Comparison of ENCODE assay signal across 10 mouse cellular contexts in genomic region chr7:99349782-99350720, GRCm38 (mm10). TPM values are rescaled to one million over a fixed set of nuclear protein-coding genes. Genes with fewer than 3 reads are reported as not detected.
DNase-seq lines count a peak whose midpoint lies in the region; ATAC-seq and TF ChIP-seq lines count a peak whose summit lies in the region.
"Had no signal": no experiment of that assay in that cellular context is flagged by ENCODE, and none has a peak within 500 bp of the region (broad histone marks: within the 10 kb centered on the region; RNA-seq: fewer than 3 reads in every experiment).

No protein-coding gene starts in this region.

- H3K36me3 ChIP-seq in lung, postnatal 0 days (ENCODE audit: insufficient read depth, low read length): peaks cover 35% of the 10 kb centered on the region
- H3K36me3 ChIP-seq in hindbrain, embryonic 10.5 days: peaks cover 57% of the 10 kb centered on the region
- H3K36me3 ChIP-seq in limb, embryonic 11.5 days (ENCODE audit: control insufficient read depth, insufficient read depth, low read length): peaks cover 31% of the 10 kb centered on the region
- H3K36me3 ChIP-seq in stomach, postnatal 0 days (ENCODE audit: control insufficient read depth, insufficient read depth, low read length): peaks cover 29% of the 10 kb centered on the region; the same call in 1 of the 2 replicates

- H3K4me3 ChIP-seq in lung, postnatal 0 days (ENCODE audit: low read depth, low read length): peak overlapping the region; percentile 68; the same call in 1 of the 2 replicates
- peak overlapping the region; percentile 73 for H3K4me3 ChIP-seq in hindbrain, embryonic 10.5 days
- peak overlapping the region; percentile 86 for H3K4me3 ChIP-seq in limb, embryonic 11.5 days (ENCODE audit: low read depth, low read length)
- H3K4me3 ChIP-seq in stomach, postnatal 0 days (ENCODE audit: low read depth, low read length): peak overlapping the region; percentile 71

- no peak for TF ChIP-seq CTCF in lung, postnatal 0 days (IDR thresholded peaks at IDR 0.05)
- no peak for TF ChIP-seq CTCF in stomach, postnatal 0 days (IDR thresholded peaks at IDR 0.05; ENCODE audit: low read depth)

- WGBS in lung, postnatal 0 days: 45% methylated on average over 9 of the region's 9 CpGs
- 68% methylated on average over 9 of the region's 9 CpGs for WGBS in hindbrain, embryonic 10.5 days
- 77% methylated on average over 9 of the region's 9 CpGs for WGBS in limb, embryonic 11.5 days
- 50% methylated on average over 9 of the region's 9 CpGs for WGBS in stomach, postnatal 0 days

- no peak overlapping the region for H3K9ac ChIP-seq in lung, postnatal 0 days (replicated peaks; ENCODE audit: low read depth)
- H3K9ac ChIP-seq in limb, embryonic 11.5 days (ENCODE audit: low read length): peak overlapping the region; percentile 80
- H3K9ac ChIP-seq in stomach, postnatal 0 days (ENCODE audit: low read length): peak overlapping the region; percentile 85

- no peak for TF ChIP-seq EP300 in lung, postnatal 0 days (IDR thresholded peaks at IDR 0.05)
- TF ChIP-seq EP300 in stomach, postnatal 0 days (optimal IDR thresholded peaks at IDR 0.05): no peak

- H3K4me1 ChIP-seq in lung, postnatal 0 days (ENCODE audit: insufficient read depth, low read depth, low read length): peaks cover 17% of the 10 kb centered on the region
- H3K4me1 ChIP-seq in hindbrain, embryonic 10.5 days (replicated peaks): peaks cover 64% of the 10 kb centered on the region
- H3K4me1 ChIP-seq in limb, embryonic 11.5 days (ENCODE audit: control insufficient read depth, insufficient read depth, low read length): peaks cover 18% of the 10 kb centered on the region
- H3K4me1 ChIP-seq in stomach, postnatal 0 days (replicated peaks; ENCODE audit: control insufficient read depth, insufficient read depth): peaks cover under 1% of the 10 kb centered on the region; the same call in 1 of the 2 replicates

- intact Hi-C loops in left cerebral cortex, postnatal 14 days (cut with DNase I): no loop called here

- H3K4me2 ChIP-seq in lung, postnatal 0 days (replicated peaks; ENCODE audit: low read depth, low read length): peak overlapping the region; percentile 73
- peak overlapping the region; percentile 90 for H3K4me2 ChIP-seq in limb, embryonic 11.5 days (ENCODE audit: low read depth, severe bottlenecking)
- peak overlapping the region; percentile 56 for H3K4me2 ChIP-seq in stomach, postnatal 0 days (replicated peaks; ENCODE audit: low read depth)

- H3K27ac ChIP-seq in lung, postnatal 0 days (ENCODE audit: low read length): no peak overlapping the region
- peak overlapping the region; percentile 99 for H3K27ac ChIP-seq in hindbrain, embryonic 10.5 days
- H3K27ac ChIP-seq in limb, embryonic 11.5 days (replicated peaks; ENCODE audit: low read depth, low read length): no peak overlapping the region
- H3K27ac ChIP-seq in stomach, postnatal 0 days (replicated peaks): peak overlapping the region; percentile 35; the same call in 1 of the 2 replicates

- ATAC-seq in lung, postnatal 0 days: no peak
- ATAC-seq in limb, embryonic 11.5 days (ENCODE audit: insufficient number of reproducible peaks, low FRiP score, low TSS enrichment, low read depth): no peak
- ATAC-seq in stomach, postnatal 0 days (ENCODE audit: low FRiP score, low TSS enrichment): no peak
- ATAC-seq in megakaryocyte, adult 5-6 weeks (ENCODE audit: poor library complexity, severe bottlenecking): no peak

- H3K9me3 ChIP-seq in lung, postnatal 0 days (ENCODE audit: low read length): no peaks in the 10 kb centered on the region
- no peaks in the 10 kb centered on the region for H3K9me3 ChIP-seq in hindbrain, embryonic 10.5 days
- H3K9me3 ChIP-seq in limb, embryonic 11.5 days (ENCODE audit: control insufficient read depth, low read length): no peaks in the 10 kb centered on the region
- H3K9me3 ChIP-seq in stomach, postnatal 0 days (ENCODE audit: control insufficient read depth, low read length): no peaks in the 10 kb centered on the region

- DNase-seq in lung, postnatal 0 days (ENCODE audit: low spot score): no peak
- DNase-seq in lung, postnatal 10 days: no peak
- DNase-seq in hindbrain, embryonic 10.5 days (ENCODE audit: low spot score): no peak
- no peak for DNase-seq in limb, embryonic 11.5 days (ENCODE audit: low spot score)
- DNase-seq in stomach, postnatal 0 days (ENCODE audit: low spot score): no peak
- DNase-seq in adrenal gland, adult (ENCODE audit: inconsistent age in 2 of 2, low spot score in 1 of 2): no peak
- DNase-seq in left cerebral cortex, postnatal 14 days (ENCODE audit: low spot score in 2 of 2): no peak
- DNase-seq: cerebellum, adult 8-10 months; thymus, postnatal 36 days had no signal

- no peaks in the 10 kb centered on the region for H3K27me3 ChIP-seq in lung, postnatal 0 days (replicated peaks; ENCODE audit: insufficient read depth, low read length)
- no peaks in the 10 kb centered on the region for H3K27me3 ChIP-seq in hindbrain, embryonic 10.5 days (ENCODE audit: insufficient read depth, poor library complexity, severe bottlenecking)
- no peaks in the 10 kb centered on the region for H3K27me3 ChIP-seq in limb, embryonic 11.5 days (ENCODE audit: control insufficient read depth, insufficient read depth, low read length)
- H3K27me3 ChIP-seq in stomach, postnatal 0 days (ENCODE audit: control insufficient read depth, insufficient read depth, low read length): no peaks in the 10 kb centered on the region

RNA-seq across cellular contexts. Expression of gene Serpinh1, which starts 3.0 kb away (rescaled TPM):
- polyA plus RNA-seq in lung, postnatal 0 days (2015; fragmentation: Nextera tagmentation; extraction: Ambion mirVana): 579 and 666 TPM in 2 replicates
- polyA plus RNA-seq in hindbrain, embryonic 10.5 days (2016; fragmentation: Nextera tagmentation; extraction: Ambion mirVana): 861 and 996 TPM in 2 replicates
- polyA plus RNA-seq in limb, embryonic 11.5 days (2014; fragmentation: Nextera tagmentation; extraction: Ambion mirVana): 413 and 429 TPM in 2 replicates
- polyA plus RNA-seq in stomach, postnatal 0 days (2015; fragmentation: Nextera tagmentation; extraction: Ambion mirVana): 331 and 433 TPM in 2 replicates
- 0.23 and 0.76 TPM in 2 replicates for total RNA-seq in megakaryocyte, adult 5-6 weeks (2015)
- 0.37 and 0.73 TPM in 2 replicates for total RNA-seq in megakaryocyte, adult 5-6 weeks (2017)
- total RNA-seq in left cerebral cortex, postnatal 14 days (2021): 10 to 100 TPM; 49.7 to 52.2 TPM

RNA-seq across cellular contexts. Expression of gene Gdpd5, which starts 31.2 kb away (rescaled TPM):
- polyA plus RNA-seq in lung, postnatal 0 days (2015; fragmentation: Nextera tagmentation; extraction: Ambion mirVana): 18.7 and 18.8 TPM in 2 replicates
- 33.8 and 43.8 TPM in 2 replicates for polyA plus RNA-seq in hindbrain, embryonic 10.5 days (2016; fragmentation: Nextera tagmentation; extraction: Ambion mirVana)
- 7.9 and 8.5 TPM in 2 replicates for polyA plus RNA-seq in limb, embryonic 11.5 days (2014; fragmentation: Nextera tagmentation; extraction: Ambion mirVana)
- 8.1 and 9.1 TPM in 2 replicates for polyA plus RNA-seq in stomach, postnatal 0 days (2015; fragmentation: Nextera tagmentation; extraction: Ambion mirVana)
- total RNA-seq in megakaryocyte, adult 5-6 weeks (2015): 0.96 and 3.5 TPM in 2 replicates
- total RNA-seq in megakaryocyte, adult 5-6 weeks (2017): 0.70 and 1.0 TPM in 2 replicates
- 10 to 100 TPM; 40.7 to 47.5 TPM for total RNA-seq in left cerebral cortex, postnatal 14 days (2021)

Comparison
In these comparisons a context has a peak if more than half of its experiments do, and no peak if none do; other contexts are left out.
1. H3K27ac ChIP-seq: peak in hindbrain, embryonic 10.5 days (single experiment) and stomach, postnatal 0 days (single experiment); none in lung, postnatal 0 days (single experiment) and limb, embryonic 11.5 days (single experiment).
2. Peak in every context shown above with its lines, with median percentiles within 50 percentile points of each other: H3K4me2 ChIP-seq and H3K4me3 ChIP-seq.